ENCODE assay signal across 7 mouse cellular contexts in genomic region chr6:108828872-108829271, GRCm38 (mm10). TPM values are rescaled to one million over a fixed set of nuclear protein-coding genes. Genes with fewer than 3 reads are reported as not detected.
DNase-seq lines count a peak whose midpoint lies in the region; ATAC-seq and TF ChIP-seq lines count a peak whose summit lies in the region.

No protein-coding gene starts in this region.

- H3K36me3 ChIP-seq in C2C12 (ENCODE audit: control insufficient read depth, insufficient read depth) (no peaks in the 10 kb centered on the region), macrophage (ENCODE audit: inconsistent target) (no peaks in the 10 kb centered on the region)
- H3K36me3 ChIP-seq in heart, embryonic 11.5 days (ENCODE audit: control insufficient read depth, insufficient read depth, low read length), result no peaks in the 10 kb centered on the region
- H3K36me3 ChIP-seq in kidney, postnatal 0 days (ENCODE audit: insufficient read depth, low read length), result no peaks in the 10 kb centered on the region
- no peaks in the 10 kb centered on the region for H3K36me3 ChIP-seq in splenic B cell, adult 2 months (ENCODE audit: control insufficient read depth, insufficient read depth, low read length, poor library complexity, severe bottlenecking)

- H3K27ac ChIP-seq in heart, embryonic 11.5 days (ENCODE audit: low read depth, low read length), result peak overlapping the region; percentile 83
- H3K27ac ChIP-seq in kidney, postnatal 0 days, result peak overlapping the region; percentile 75
- H3K27ac ChIP-seq in macrophage, result peak overlapping the region; percentile 86

- no peaks in the 10 kb centered on the region for H3K27me3 ChIP-seq in C2C12 (ENCODE audit: control insufficient read depth, insufficient read depth, insufficient read length)
- H3K27me3 ChIP-seq in heart, embryonic 11.5 days (ENCODE audit: control insufficient read depth, insufficient read depth, low read length), result no peaks in the 10 kb centered on the region
- no peaks in the 10 kb centered on the region for H3K27me3 ChIP-seq in kidney, postnatal 0 days (ENCODE audit: insufficient read depth, low read length)
- H3K27me3 ChIP-seq in splenic B cell, adult 2 months (ENCODE audit: control insufficient read depth, insufficient read depth, low read length, poor library complexity, severe bottlenecking), result no peaks in the 10 kb centered on the region

- H3ac ChIP-seq in C2C12 (ENCODE audit: control insufficient read depth, insufficient read length, low read depth), result peak overlapping the region; percentile 78

- H3K79me2 ChIP-seq in C2C12 (ENCODE audit: control insufficient read depth, insufficient read depth) (peaks cover 41% of the 10 kb centered on the region), macrophage (ENCODE audit: inconsistent target) (peaks cover 68% of the 10 kb centered on the region)

- peak overlapping the region; percentile 93 for H3K4me2 ChIP-seq in heart, embryonic 11.5 days
- H3K4me2 ChIP-seq in kidney, postnatal 0 days (ENCODE audit: low read length), result peak overlapping the region; percentile 83

- no peaks in the 10 kb centered on the region for H3K9me3 ChIP-seq in heart, embryonic 11.5 days (replicated peaks; ENCODE audit: control insufficient read depth, low read length)
- H3K9me3 ChIP-seq in kidney, postnatal 0 days (replicated peaks; ENCODE audit: low read length), result no peaks in the 10 kb centered on the region

- WGBS in heart, embryonic 11.5 days (ENCODE audit: insufficient replicate concordance), result 1% methylated on average over 52 of the region's 56 CpGs
- WGBS in kidney, postnatal 0 days, result under 1% methylated on average over 53 of the region's 56 CpGs
- WGBS in macrophage (ENCODE audit: missing documents), result 2% methylated on average over 29 of the region's 56 CpGs

- peak overlapping the region; percentile 93 for H3K9ac ChIP-seq in heart, embryonic 11.5 days (ENCODE audit: low read depth, low read length)
- peak overlapping the region; percentile 85 for H3K9ac ChIP-seq in kidney, postnatal 0 days (ENCODE audit: low read depth, low read length)

- peak; percentile 36 for DNase-seq in 416B (ENCODE audit: low read depth)
- DNase-seq in cerebellum, adult 9-10 months, result peak; percentile 39
- DNase-seq in kidney, postnatal 0 days (ENCODE audit: low spot score), result peak; percentile 18
- peak; percentile 49 for DNase-seq in splenic B cell, adult 2 months (ENCODE audit: low read depth, low spot score)

- H3K79me3 ChIP-seq in C2C12 (ENCODE audit: low read depth), result peaks cover 11% of the 10 kb centered on the region

- H3K4me1 ChIP-seq in heart, embryonic 11.5 days (ENCODE audit: control insufficient read depth, insufficient read depth, low read length), result peaks cover 14% of the 10 kb centered on the region
- H3K4me1 ChIP-seq in kidney, postnatal 0 days (replicated peaks; ENCODE audit: insufficient read depth, low read length), result peaks cover 13% of the 10 kb centered on the region

- TF ChIP-seq CTCF in C2C12 (IDR thresholded peaks at IDR 0.05; ENCODE audit: control insufficient read depth, insufficient read depth, insufficient read length), result no peak
- no peak for TF ChIP-seq CTCF in kidney, postnatal 0 days (IDR thresholded peaks at IDR 0.05; ENCODE audit: low read depth)

- peak; percentile 35 for ATAC-seq in heart, embryonic 11.5 days (replicated peaks; ENCODE audit: insufficient number of reproducible peaks, low FRiP score, low TSS enrichment)
- ATAC-seq in kidney, postnatal 0 days (replicated peaks; ENCODE audit: low FRiP score, low read depth), result no peak; the same call in none of the 2 replicates

- H3K4me3 ChIP-seq in C2C12 (ENCODE audit: insufficient read depth, poor library complexity, severe bottlenecking), result peak overlapping the region; percentile 65
- peak overlapping the region; percentile 96 for H3K4me3 ChIP-seq in heart, embryonic 11.5 days (ENCODE audit: low read depth, low read length)
- H3K4me3 ChIP-seq in kidney, postnatal 0 days (replicated peaks; ENCODE audit: low read depth, low read length), result peak overlapping the region; percentile 95
- H3K4me3 ChIP-seq in macrophage (ENCODE audit: inconsistent target), result peak overlapping the region; percentile 92

TF ChIP-seq in C2C12, 6 proteins besides CTCF, POLR2A, EP300 and RAD21:
- TF ChIP-seq FOSL1 (IDR thresholded peaks at IDR 0.05; ENCODE audit: insufficient read depth, low read length, poor library complexity, severe bottlenecking) (no peak), CEBPB (IDR thresholded peaks at IDR 0.05; ENCODE audit: low read depth) (no peak), MYOG (IDR thresholded peaks at IDR 0.05; ENCODE audit: control insufficient read depth, extremely low read depth, insufficient read length) (no peak), USF1 (IDR thresholded peaks at IDR 0.05; ENCODE audit: low read depth) (no peak), MAX (IDR thresholded peaks at IDR 0.05) (no peak), MYOD1 (IDR thresholded peaks at IDR 0.05; ENCODE audit: control insufficient read depth, insufficient read length, low read depth) (no peak)
TF ChIP-seq in C2C12: peak in this region for 0.

RNA-seq across cellular contexts. Expression of gene Edem1, which starts 0.4 kb away (rescaled TPM):
- 11.1 TPM for polyA plus RNA-seq in C2C12 (2012; fragmentation: generic; extraction: Trizol)
- polyA plus RNA-seq in heart, embryonic 11.5 days (2014; fragmentation: Nextera tagmentation; extraction: Ambion mirVana), result 18.6 and 19.4 TPM in 2 replicates
- polyA plus RNA-seq in kidney, postnatal 0 days (2015; fragmentation: Nextera tagmentation; extraction: Ambion mirVana), result 18.5 and 23.9 TPM in 2 replicates
- 100 to 1,000 TPM in 19 of 26 experiments, 10 to 100 TPM in 7; 62.0 to 253 (median 163) TPM for total RNA-seq in macrophage (2018; cell fraction: chromatin; rRNA removed)
- total RNA-seq in macrophage (2018; cell fraction: cytosol; rRNA removed), result 100 to 1,000 TPM in 13 of 26 experiments, 10 to 100 TPM in 13; 62.6 to 173 (median 103) TPM
- total RNA-seq in macrophage (2018; cell fraction: nucleus; rRNA removed), result 100 to 1,000 TPM; 110 to 262 (median 169) TPM
- polyA plus RNA-seq in macrophage (2018), result 91.9 to 108 TPM (median 94.0 TPM) in 3 replicates

RNA-seq across cellular contexts. Expression of gene Arl8b, which starts 46.0 kb away (rescaled TPM):
- polyA plus RNA-seq in C2C12 (2012; fragmentation: generic; extraction: Trizol) (22.1 TPM), macrophage (2018) (194 to 269 TPM (median 210 TPM) in 3 replicates)
- polyA plus RNA-seq in heart, embryonic 11.5 days (2014; fragmentation: Nextera tagmentation; extraction: Ambion mirVana), result 68.4 and 79.3 TPM in 2 replicates
- 64.5 and 64.7 TPM in 2 replicates for polyA plus RNA-seq in kidney, postnatal 0 days (2015; fragmentation: Nextera tagmentation; extraction: Ambion mirVana)
- 10 to 100 TPM; 14.0 to 76.4 (median 31.9) TPM for total RNA-seq in macrophage (2018; cell fraction: chromatin; rRNA removed)
- 100 to 1,000 TPM; 109 to 286 (median 176) TPM for total RNA-seq in macrophage (2018; cell fraction: cytosol; rRNA removed)
- total RNA-seq in macrophage (2018; cell fraction: nucleus; rRNA removed), result 100 to 1,000 TPM in 2 of 26 experiments, 10 to 100 TPM in 24; 39.2 to 153 (median 70.2) TPM
